13 mouse cellular contexts compared by ENCODE assay signal in genomic region chr11:94404178-94404577, GRCm38 (mm10). TPM values are rescaled to one million over a fixed set of nuclear protein-coding genes. Genes with fewer than 3 reads are reported as not detected.
A peak's percentile ranks its signal among the peaks of the same experiment; 100 is the strongest.
DNase-seq lines count a peak whose midpoint lies in the region; ATAC-seq and TF ChIP-seq lines count a peak whose summit lies in the region.
"Had no signal": no experiment of that assay in that cellular context is flagged by ENCODE, and none has a peak within 500 bp of the region (broad histone marks: within the 10 kb centered on the region; RNA-seq: fewer than 3 reads in every experiment).

No protein-coding gene starts in this region.

- no peak overlapping the region for H3K4me2 ChIP-seq in forebrain, embryonic 12.5 days
- H3K4me2 ChIP-seq in forebrain, postnatal 0 days (ENCODE audit: low read depth) = no peak overlapping the region
- H3K4me2 ChIP-seq: hindbrain, embryonic 12.5 days; midbrain, embryonic 12.5 days; neural tube, embryonic 13.5 days had no signal

- no peaks in the 10 kb centered on the region for H3K36me3 ChIP-seq in forebrain, embryonic 12.5 days (replicated peaks)
- H3K36me3 ChIP-seq in forebrain, postnatal 0 days (ENCODE audit: insufficient read depth) = no peaks in the 10 kb centered on the region
- H3K36me3 ChIP-seq: heart, embryonic 10.5 days had no signal

- H3K4me1 ChIP-seq in forebrain, embryonic 12.5 days = peaks cover 38% of the 10 kb centered on the region
- peaks cover 18% of the 10 kb centered on the region for H3K4me1 ChIP-seq in forebrain, postnatal 0 days (ENCODE audit: insufficient read depth)

- no peak for TF ChIP-seq CTCF in forebrain, postnatal 0 days (IDR thresholded peaks at IDR 0.05; ENCODE audit: low read depth)

- DNase-seq in forebrain, postnatal 0 days = no peak
- DNase-seq in urinary bladder, postnatal 25 days (ENCODE audit: low spot score) = peak; percentile 30
- no peak for DNase-seq in urinary bladder, postnatal 4 days (ENCODE audit: low spot score in 2 of 2)
- peak; percentile 85 for DNase-seq in kidney, postnatal 14 days
- no peak for DNase-seq in right cerebral cortex, postnatal 14 days
- DNase-seq in ovary, postnatal 36 days (ENCODE audit: low spot score) = no peak
- no peak for DNase-seq in thymus, postnatal 14 days

- H3K9me3 ChIP-seq in forebrain, embryonic 12.5 days = no peaks in the 10 kb centered on the region
- H3K9me3 ChIP-seq in forebrain, postnatal 0 days (ENCODE audit: low read length) = no peaks in the 10 kb centered on the region
- H3K9me3 ChIP-seq: heart, embryonic 10.5 days; hindbrain, embryonic 12.5 days; midbrain, embryonic 12.5 days; neural tube, embryonic 13.5 days had no signal

- H3K27ac ChIP-seq in forebrain, embryonic 12.5 days = no peak overlapping the region
- no peak overlapping the region for H3K27ac ChIP-seq in forebrain, postnatal 0 days (ENCODE audit: low read depth, low read length)
- H3K27ac ChIP-seq: heart, embryonic 10.5 days; hindbrain, embryonic 12.5 days; liver, embryonic 14.5 days; midbrain, embryonic 12.5 days; neural tube, embryonic 13.5 days had no signal

- H3K27me3 ChIP-seq in forebrain, embryonic 12.5 days = peaks cover 15% of the 10 kb centered on the region; the same call in 1 of the 2 replicates
- no peaks in the 10 kb centered on the region for H3K27me3 ChIP-seq in forebrain, postnatal 0 days (ENCODE audit: insufficient read depth, low read length)
- H3K27me3 ChIP-seq: hindbrain, embryonic 12.5 days; neural tube, embryonic 13.5 days had no signal

- WGBS in forebrain, embryonic 12.5 days = 66% methylated on average over 5 of the region's 5 CpGs
- WGBS in forebrain, postnatal 0 days = 48% methylated on average over 5 of the region's 5 CpGs

- ATAC-seq in forebrain, embryonic 12.5 days (ENCODE audit: low FRiP score) = no peak
- ATAC-seq in forebrain, postnatal 0 days = no peak

- H3K9ac ChIP-seq in forebrain, embryonic 12.5 days = 0 out of 2 replicates have a peak overlapping the region, but pooled peaks have one; percentile 29
- H3K9ac ChIP-seq in forebrain, postnatal 0 days = no peak overlapping the region
- H3K9ac ChIP-seq: hindbrain, embryonic 12.5 days; liver, embryonic 14.5 days; midbrain, embryonic 12.5 days; neural tube, embryonic 13.5 days had no signal

- no peak overlapping the region for H3K4me3 ChIP-seq in forebrain, embryonic 12.5 days (replicated peaks)
- H3K4me3 ChIP-seq in forebrain, postnatal 0 days (ENCODE audit: low read depth, low read length) = no peak overlapping the region
- H3K4me3 ChIP-seq: heart, embryonic 10.5 days; hindbrain, embryonic 12.5 days; midbrain, embryonic 12.5 days; neural tube, embryonic 13.5 days had no signal

RNA-seq across cellular contexts. Expression of gene Abcc3, which starts 11.4 kb away (rescaled TPM):
- 0.41 and 0.49 TPM in 2 replicates for polyA plus RNA-seq in forebrain, embryonic 12.5 days (2016; fragmentation: Nextera tagmentation; extraction: Ambion mirVana)
- 1.1 and 1.6 TPM in 2 replicates for total RNA-seq in forebrain, postnatal 0 days (2014; rRNA removed)
- polyA plus RNA-seq in forebrain, postnatal 0 days (2015; fragmentation: Nextera tagmentation; extraction: Ambion mirVana) = 0.97 and 0.98 TPM in 2 replicates

Comparison
In these comparisons a context has a peak if more than half of its experiments do, and no peak if none do; other contexts are left out.
1. DNase-seq: peak in urinary bladder, postnatal 25 days (single experiment) and kidney, postnatal 14 days (single experiment); none in forebrain, postnatal 0 days (single experiment), urinary bladder, postnatal 4 days (0 of 2), right cerebral cortex, postnatal 14 days (single experiment), ovary, postnatal 36 days (single experiment) and thymus, postnatal 14 days (single experiment).